Mouse (Mus musculus) liver, embryonic 11.5 days (tissue): Measurements from ENCODE around the gene Brwd3. TPM values are rescaled to one million over a fixed set of nuclear protein-coding genes. Genes with fewer than 3 reads are reported as not detected.

Source experiments
- polyA plus RNA-seq: library from polyadenylated mRNA; unstranded; fragments of >200 nt; fragmentation: Nextera tagmentation; extraction: Ambion mirVana; gene quantifications from 2 replicates; pipeline ENCODE4 v1.2.1, GENCODE M21; 2014

The Brwd3 gene
- polyA plus RNA-seq, 1 experiment from 2014 or later, result 2.6 TPM

Other genes with a start within 250 kb of the Brwd3 start
- gene Gm379, start 169.5 kb downstream of the Brwd3 start, polyA plus RNA-seq, result not detected in 2 replicates
- 23.8 and 29.4 TPM in 2 replicates for gene Hmgn5, start 179.0 kb upstream of the Brwd3 start, polyA plus RNA-seq